Mouse (Mus musculus): Measurements from ENCODE around the gene Utp4.

GRCm38 (mm10) chr8:106862845-106863244 lies 30.6 kb upstream of the Utp4 start:
- TF ChIP-seq GATA1 (IDR thresholded peaks at IDR 0.05; ENCODE audit: borderline replicate concordance, low read length) (no peak), CTCF (IDR thresholded peaks at IDR 0.05; ENCODE audit: low read depth, low read length) (no peak), GATA2 (IDR thresholded peaks at IDR 0.05; ENCODE audit: borderline replicate concordance, low read depth, low read length) (no peak), TAL1 (conservative IDR thresholded peaks at IDR 0.05; ENCODE audit: low read depth, low read length) (no peak), POLR2AphosphoS5 (IDR thresholded peaks at IDR 0.05; ENCODE audit: insufficient replicate concordance, low read depth, low read length) (no peak)

Measured in G1E (cell line).